Mouse (Mus musculus): ENCODE measurements at regions not wholly inside any gene's neighbourhood (a gene's known extent, or its start where the extent isn't known, plus 50 kb on each side); places are given as distances from the start of the nearest gene placed in this dataset.

- no peak for DNase-seq (ENCODE audit: low spot score)
These were observed 1541.6 kb upstream of the Gulo start for GRCm38 (mm10) chr14:67550462-67551185.

DNA sequence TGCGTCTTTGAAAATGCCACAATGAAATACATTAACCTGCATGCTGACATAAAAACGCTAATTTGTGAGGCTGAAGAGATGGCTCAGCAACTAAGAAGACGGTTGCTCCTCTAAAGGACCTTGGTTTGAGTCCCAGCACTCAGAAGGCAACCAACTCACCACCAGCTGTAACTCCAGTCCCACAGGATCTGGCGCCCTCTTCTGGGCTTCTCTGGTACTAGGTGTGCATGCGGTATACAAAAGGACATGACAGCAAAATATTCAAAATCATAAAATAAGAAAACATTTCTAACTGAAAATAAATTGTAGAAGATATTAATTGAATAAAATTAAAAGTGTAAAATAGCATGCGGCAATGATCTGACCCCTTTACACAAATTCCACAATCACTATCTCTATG is 1539.7 kb upstream of the Gulo start:
- DNase-seq (ENCODE audit: low spot score) = no peak

GRCm38 (mm10) chr14:67545036-67545435 is 1536.0 kb upstream of the Gulo start:
- DNase-seq (ENCODE audit: low spot score) = no peak

DNA sequence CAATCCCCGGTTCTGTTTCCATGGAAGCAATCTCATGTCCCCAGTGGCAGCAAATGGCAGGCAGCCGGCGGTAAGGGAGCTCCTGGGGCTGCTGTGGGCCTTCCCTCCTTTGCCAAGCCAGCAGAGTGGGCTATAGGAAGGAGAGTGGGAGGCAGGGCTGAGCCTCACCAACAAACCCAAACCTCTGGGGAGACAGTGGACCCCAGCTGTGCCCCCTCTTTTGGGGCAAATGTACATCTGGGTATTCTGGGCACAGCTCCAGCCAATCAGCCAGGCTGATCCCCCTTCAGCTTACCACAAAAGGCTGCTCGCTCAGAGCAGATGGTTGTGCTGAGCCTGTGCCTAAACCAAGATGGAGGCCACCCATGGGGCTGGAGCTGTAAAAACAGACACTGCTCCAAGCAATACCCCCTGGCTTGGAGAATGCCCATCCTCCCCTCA is 1532.3 kb upstream of the Gulo start:
- DNase-seq (ENCODE audit: low spot score) = peak; percentile 20

GRCm38 (mm10) chr14:67538696-67539095 is 1529.7 kb upstream of the Gulo start:
- no peak for DNase-seq (ENCODE audit: low spot score)

GRCm38 (mm10) chr14:67536787-67537659 is 1528.0 kb upstream of the Gulo start:
- DNase-seq (ENCODE audit: low spot score) = peak; percentile 50

- DNase-seq (ENCODE audit: low spot score) = no peak
These were observed 1497.9 kb upstream of the Gulo start for GRCm38 (mm10) chr14:67506729-67507395.

GRCm38 (mm10) chr14:67492086-67492485 is 1483.1 kb upstream of the Gulo start:
- DNase-seq (ENCODE audit: low spot score) = no peak

GRCm38 (mm10) chr14:67486676-67487075 is 1477.7 kb upstream of the Gulo start:
- no peak for DNase-seq (ENCODE audit: low spot score)

DNA sequence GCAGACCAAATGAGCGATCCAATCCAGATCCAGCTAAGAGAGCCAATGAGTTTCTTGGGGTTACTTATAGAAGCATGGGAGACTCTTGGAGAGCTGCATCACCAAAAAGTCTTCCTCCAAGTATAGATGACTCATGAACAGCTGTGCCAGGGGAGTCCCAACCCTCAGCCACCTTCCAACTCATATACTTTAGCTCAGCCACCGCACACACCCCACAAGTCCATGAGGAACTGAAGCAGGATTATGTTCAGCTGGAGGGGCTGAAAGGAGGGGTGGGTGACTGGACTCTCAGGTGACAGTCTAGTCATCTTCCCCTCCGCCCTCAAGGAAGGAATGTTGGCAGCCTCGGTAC is 1476.4 kb upstream of the Gulo start:
- no peak for DNase-seq (ENCODE audit: low spot score)

GRCm38 (mm10) chr14:67484533-67485448 is 1475.8 kb upstream of the Gulo start:
- DNase-seq (ENCODE audit: low spot score) = no peak
